Mouse (Mus musculus) stomach, embryonic 14.5 days (tissue): Measurements from ENCODE around the gene Cdyl2. TPM values are rescaled to one million over a fixed set of nuclear protein-coding genes. Genes with fewer than 3 reads are reported as not detected.

ENCODE experiments used
- ATAC-seq: fragments of 200-750 bp; cut with Nextera tagmentation; 2 replicates; pipeline ENCODE4 v1.8.0; 2017; ENCODE audit warnings: low read depth, moderate TSS enrichment; ENCODE audit not compliant: insufficient number of reproducible peaks, insufficient read depth, low FRiP score
- H3K27ac ChIP-seq: fragments of 300-500 bp; sonication (generic); 2 replicates; pipeline ENCODE4 v1.5.1; 2014; ENCODE audit warnings: mild to moderate bottlenecking, low read length, moderate library complexity, mixed read lengths
- H3K27me3 ChIP-seq: fragments of 300-500 bp; sonication (generic); 2 replicates; pipeline ENCODE4 v1.6.1; 2014; ENCODE audit warnings: low read length, control low read depth, mixed read lengths; ENCODE audit not compliant: control insufficient read depth, insufficient read depth
- H3K36me3 ChIP-seq: fragments of 300-500 bp; sonication (generic); 2 replicates; pipeline ENCODE4 v1.6.1; 2014; ENCODE audit warnings: mild to moderate bottlenecking, control low read depth, low read length, moderate library complexity, mixed read lengths; ENCODE audit not compliant: control insufficient read depth, insufficient read depth
- H3K4me1 ChIP-seq: fragments of 300-500 bp; sonication (generic); 2 replicates; pipeline ENCODE4 v1.6.1; 2014; ENCODE audit warnings: low read length, control low read depth, mixed read lengths; ENCODE audit not compliant: control insufficient read depth, insufficient read depth
- H3K4me2 ChIP-seq: fragments of 300-500 bp; sonication (generic); replicated peaks from 2 replicates; pipeline ENCODE4 v1.6.1; 2014; ENCODE audit warnings: low read depth, low read length, control low read depth
- H3K4me3 ChIP-seq: fragments of 300-500 bp; sonication (generic); 2 replicates; pipeline ENCODE4 v1.5.1; 2014; ENCODE audit warnings: low read depth, low read length, control low read depth
- H3K9ac ChIP-seq: fragments of 300-500 bp; sonication (generic); replicated peaks from 2 replicates; pipeline ENCODE4 v1.6.1; 2014; ENCODE audit warnings: low read depth, mild to moderate bottlenecking, control low read depth, low read length, moderate library complexity, mixed read lengths
- H3K9me3 ChIP-seq: fragments of 300-500 bp; sonication (generic); 2 replicates; pipeline ENCODE4 v1.6.1; 2016; ENCODE audit warnings: low read depth, low read length, control low read depth; ENCODE audit not compliant: control insufficient read depth
- WGBS: fragments of 180-500 bp; shearing (Covaris S2); extraction: QIAGEN DNeasy Blood & Tissue Kit; methylation state at CpG from one replicate; pipeline ENCODE4 v1.1.7; 2014; 5-methylcytosine and 5-hydroxymethylcytosine counted together
- polyA plus RNA-seq: library from polyadenylated mRNA; unstranded; fragments of >200 nt; fragmentation: Nextera tagmentation; extraction: Ambion mirVana; gene quantifications from 2 replicates; pipeline ENCODE4 v1.2.1, GENCODE M21; 2014

The Cdyl2 gene
- polyA plus RNA-seq, 1 experiment from 2014 or later = 7.5 TPM

DNA sequence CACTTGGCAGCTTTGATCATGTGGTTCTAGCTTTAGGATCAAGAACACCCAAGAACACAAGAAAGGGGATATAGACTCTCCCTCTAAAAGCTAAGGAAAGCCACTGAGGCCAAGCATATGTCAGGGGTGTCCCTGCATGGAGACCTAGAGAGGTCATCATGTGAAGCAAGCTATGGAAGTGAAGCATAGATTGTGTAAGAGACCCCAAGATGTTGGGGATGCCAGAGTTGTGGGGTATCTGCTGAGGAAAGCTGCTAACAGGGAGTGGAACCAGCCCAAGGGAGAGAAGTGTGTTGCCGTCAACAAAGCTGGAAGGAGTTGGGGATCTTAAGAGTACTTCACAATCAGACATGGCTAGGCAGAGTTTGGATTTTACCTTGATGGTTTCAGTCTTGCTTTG lies 7.9 kb upstream of the Cdyl2 start:
- Histone ChIP-seq H3K9ac (no peak overlapping the region), H3K4me3 (no peak overlapping the region), H3K9me3 (0 out of 2 replicates have a peak, but pooled peaks cover 3% of the 10 kb centered on the region), H3K4me2 (no peak overlapping the region), H3K27me3 (no peaks in the 10 kb centered on the region), H3K27ac (no peak overlapping the region), H3K36me3 (no peaks in the 10 kb centered on the region), H3K4me1 (no peaks in the 10 kb centered on the region)
- WGBS = 71% methylated on average over 1 of the region's 1 CpGs
- ATAC-seq = no peak

- H3K4me1 ChIP-seq = no peaks in the 10 kb centered on the region
- H3K27ac ChIP-seq = no peak overlapping the region
- H3K4me2 ChIP-seq = no peak overlapping the region
- H3K4me3 ChIP-seq = no peak overlapping the region
- H3K27me3 ChIP-seq = no peaks in the 10 kb centered on the region
- ATAC-seq = no peak
- H3K9me3 ChIP-seq = 0 out of 2 replicates have a peak, but pooled peaks cover 3% of the 10 kb centered on the region
- H3K9ac ChIP-seq = no peak overlapping the region
- 53% methylated on average over 5 of the region's 5 CpGs for WGBS
- no peaks in the 10 kb centered on the region for H3K36me3 ChIP-seq
Measured at GRCm38 (mm10) chr8:116735306-116735705, 2.5 kb upstream of the Cdyl2 start.

DNA sequence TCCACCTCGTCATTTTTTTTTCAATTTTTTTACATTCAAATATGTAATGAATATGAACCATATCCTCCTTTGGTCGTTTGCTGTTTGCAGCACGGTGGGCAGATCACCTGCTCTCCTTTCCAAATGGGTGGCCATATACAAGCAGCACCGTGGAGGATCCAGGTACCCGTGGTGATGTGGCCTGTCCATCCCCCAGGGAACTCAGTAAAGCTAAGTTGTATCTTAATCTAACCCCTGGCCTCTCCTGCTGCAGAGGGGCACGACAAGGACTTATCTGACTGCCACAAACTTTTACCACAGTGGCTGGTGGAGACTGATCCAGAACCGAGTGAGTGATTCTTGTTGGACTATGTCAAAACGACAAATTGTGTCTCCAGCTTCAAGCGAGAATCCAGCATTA lies 1.4 kb upstream of the Cdyl2 start:
- H3K27me3 ChIP-seq = no peaks in the 10 kb centered on the region
- no peaks in the 10 kb centered on the region for H3K36me3 ChIP-seq
- H3K9ac ChIP-seq = no peak overlapping the region
- no peak overlapping the region for H3K4me3 ChIP-seq
- no peak for ATAC-seq
- no peaks in the 10 kb centered on the region for H3K4me1 ChIP-seq
- no peak overlapping the region for H3K27ac ChIP-seq
- H3K4me2 ChIP-seq = no peak overlapping the region
- 50% methylated on average over 9 of the region's 9 CpGs for WGBS
- no peaks in the 10 kb centered on the region for H3K9me3 ChIP-seq

DNA sequence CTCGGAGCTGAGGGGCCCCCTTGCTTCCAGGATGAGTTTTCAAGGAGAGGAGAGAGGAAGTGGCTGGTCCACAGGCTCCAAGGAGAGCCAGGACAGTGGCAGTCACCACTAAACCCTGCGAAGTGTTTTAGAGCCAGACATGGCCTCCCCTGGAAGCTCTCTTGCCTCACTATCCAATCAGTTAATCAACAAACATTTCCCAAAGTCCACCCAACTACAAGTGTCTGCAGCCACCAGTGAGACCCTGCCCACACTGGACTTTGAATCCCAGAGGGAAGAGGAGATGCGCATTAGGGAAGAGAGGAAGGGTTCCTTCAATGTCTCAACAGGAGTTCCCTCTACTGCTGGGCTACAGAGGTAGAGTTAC lies 840 bp upstream of the Cdyl2 start:
- Histone ChIP-seq H3K4me3 (peak overlapping the region; percentile 85), H3K27ac (no peak overlapping the region), H3K4me2 (peak overlapping the region; percentile 75), H3K36me3 (no peaks in the 10 kb centered on the region), H3K9ac (peak overlapping the region; percentile 58; the same call in 1 of the 2 replicates), H3K4me1 (no peaks in the 10 kb centered on the region), H3K9me3 (no peaks in the 10 kb centered on the region), H3K27me3 (no peaks in the 10 kb centered on the region)
- no peak for ATAC-seq
- 31% methylated on average over 3 of the region's 3 CpGs for WGBS

DNA sequence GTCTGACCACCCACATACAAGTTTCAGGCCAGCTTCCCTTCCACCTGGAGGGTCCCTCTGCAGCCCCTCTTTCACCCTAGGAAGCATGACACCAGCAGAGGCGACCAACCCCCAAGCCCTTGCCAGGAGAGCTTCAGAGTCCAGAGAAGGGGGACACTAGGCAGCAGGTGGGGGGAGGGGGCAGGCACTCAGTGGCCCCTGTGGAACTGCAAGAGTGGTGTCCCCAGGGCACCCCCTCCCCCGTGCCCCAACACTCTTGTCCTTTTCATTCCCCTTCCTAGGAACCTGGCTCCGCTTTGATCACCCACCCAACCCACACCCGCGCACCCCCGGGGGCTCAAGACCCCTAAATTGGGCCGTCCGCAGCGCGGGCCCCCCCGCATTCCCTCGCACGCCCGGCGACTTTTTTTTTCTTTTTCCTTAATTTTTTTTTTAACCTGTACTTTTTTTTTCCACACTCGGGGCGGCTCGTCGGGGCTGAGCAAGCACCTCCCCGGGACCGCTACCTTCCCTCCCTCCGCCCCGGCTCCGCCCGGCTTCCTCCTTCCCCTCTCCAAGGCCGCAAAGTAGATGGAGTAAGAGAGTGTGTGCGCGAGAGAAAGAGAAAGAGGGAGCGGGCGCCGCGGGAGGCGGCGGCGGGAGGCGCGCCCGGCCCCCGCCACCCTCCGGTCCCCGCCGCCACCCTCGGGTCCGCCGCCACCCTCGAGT lies 661 bp downstream of the Cdyl2 start:
- H3K36me3 ChIP-seq = no peaks in the 10 kb centered on the region
- no peaks in the 10 kb centered on the region for H3K9me3 ChIP-seq
- H3K4me2 ChIP-seq = peak overlapping the region; percentile 75
- H3K4me1 ChIP-seq = no peaks in the 10 kb centered on the region
- WGBS = 2% methylated on average over 25 of the region's 46 CpGs
- peak overlapping the region; percentile 58 for H3K9ac ChIP-seq
- H3K27me3 ChIP-seq = no peaks in the 10 kb centered on the region
- ATAC-seq = peak; percentile 64
- H3K27ac ChIP-seq = peak overlapping the region; percentile 74; the same call in 1 of the 2 replicates
- H3K4me3 ChIP-seq = peak overlapping the region; percentile 85

DNA sequence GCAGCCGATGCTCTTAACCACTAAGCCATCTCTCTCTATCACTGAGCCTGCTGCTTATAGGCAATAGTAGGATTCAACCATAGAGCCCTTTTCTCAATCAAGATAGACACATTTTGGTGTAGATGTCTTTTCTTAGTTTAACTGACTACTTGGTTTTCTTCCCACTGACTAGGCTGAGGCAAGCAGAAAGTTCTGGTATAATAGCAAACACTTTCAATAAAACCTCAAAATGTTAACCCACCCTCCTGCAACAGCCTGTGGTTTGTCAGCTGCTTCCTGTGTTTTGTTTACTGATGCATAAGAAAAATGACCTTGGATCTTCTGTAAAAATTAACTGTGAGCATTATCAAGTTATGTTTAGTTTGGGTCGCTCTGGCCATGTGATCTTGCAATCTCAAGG lies 11.3 kb downstream of the Cdyl2 start:
- Histone ChIP-seq H3K4me2 (no peak overlapping the region), H3K4me3 (no peak overlapping the region), H3K4me1 (no peaks in the 10 kb centered on the region), H3K9me3 (peaks cover 12% of the 10 kb centered on the region; the same call in 1 of the 2 replicates), H3K27me3 (no peaks in the 10 kb centered on the region), H3K36me3 (no peaks in the 10 kb centered on the region), H3K27ac (no peak overlapping the region), H3K9ac (no peak overlapping the region)
- no peak for ATAC-seq
- 88% methylated on average over 2 of the region's 2 CpGs for WGBS

DNA sequence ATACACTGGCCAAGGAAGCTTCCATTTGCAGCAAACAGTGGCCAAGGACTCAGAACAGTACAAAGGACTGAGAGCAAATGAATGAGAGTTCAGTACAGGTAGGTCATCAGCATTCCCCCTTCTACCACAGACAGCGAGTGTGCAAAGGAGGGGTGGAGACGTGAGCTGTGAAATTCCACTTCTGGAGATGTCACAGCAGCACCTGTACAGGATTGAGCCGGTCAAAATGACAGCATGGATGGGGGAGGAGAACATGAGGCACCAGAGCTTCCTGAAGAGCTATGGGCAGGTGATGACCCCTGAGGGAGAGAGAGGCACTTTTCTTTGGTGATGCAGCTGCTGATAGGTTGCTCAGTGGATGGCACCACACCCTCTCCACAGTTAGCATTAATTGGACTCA lies 25.3 kb downstream of the Cdyl2 start:
- H3K9me3 ChIP-seq = peaks cover 3% of the 10 kb centered on the region; the same call in 1 of the 2 replicates
- ATAC-seq = no peak
- H3K9ac ChIP-seq = no peak overlapping the region
- H3K36me3 ChIP-seq = no peaks in the 10 kb centered on the region
- no peak overlapping the region for H3K4me3 ChIP-seq
- H3K27me3 ChIP-seq = no peaks in the 10 kb centered on the region
- 72% methylated on average over 3 of the region's 3 CpGs for WGBS
- H3K27ac ChIP-seq = no peak overlapping the region
- no peak overlapping the region for H3K4me2 ChIP-seq
- no peaks in the 10 kb centered on the region for H3K4me1 ChIP-seq

DNA sequence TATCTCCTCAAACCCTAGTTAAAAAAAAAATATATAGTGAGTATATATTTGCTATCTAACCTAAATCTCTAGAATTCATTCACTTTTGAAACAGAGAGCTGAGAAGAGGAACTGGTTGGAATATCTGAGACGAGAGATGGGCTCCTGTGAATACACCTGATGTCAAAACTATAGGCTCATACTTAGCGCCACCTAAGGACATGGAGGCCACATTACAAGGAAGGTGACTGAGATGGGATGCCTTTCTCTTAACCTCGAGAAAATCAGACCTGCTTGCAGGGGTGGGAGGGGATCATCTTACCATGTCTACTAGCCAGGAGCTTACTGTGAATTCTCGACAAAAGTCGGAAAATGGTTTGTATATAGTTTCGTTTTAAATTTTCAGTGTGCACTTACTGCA lies 30.3 kb downstream of the Cdyl2 start:
- Histone ChIP-seq H3K27me3 (no peaks in the 10 kb centered on the region), H3K9ac (no peak overlapping the region), H3K4me1 (no peaks in the 10 kb centered on the region), H3K4me2 (no peak overlapping the region), H3K9me3 (no peaks in the 10 kb centered on the region; the same call in 1 of the 2 replicates), H3K27ac (no peak overlapping the region), H3K4me3 (no peak overlapping the region), H3K36me3 (no peaks in the 10 kb centered on the region)
- 82% methylated on average over 6 of the region's 6 CpGs for WGBS
- ATAC-seq = no peak

DNA sequence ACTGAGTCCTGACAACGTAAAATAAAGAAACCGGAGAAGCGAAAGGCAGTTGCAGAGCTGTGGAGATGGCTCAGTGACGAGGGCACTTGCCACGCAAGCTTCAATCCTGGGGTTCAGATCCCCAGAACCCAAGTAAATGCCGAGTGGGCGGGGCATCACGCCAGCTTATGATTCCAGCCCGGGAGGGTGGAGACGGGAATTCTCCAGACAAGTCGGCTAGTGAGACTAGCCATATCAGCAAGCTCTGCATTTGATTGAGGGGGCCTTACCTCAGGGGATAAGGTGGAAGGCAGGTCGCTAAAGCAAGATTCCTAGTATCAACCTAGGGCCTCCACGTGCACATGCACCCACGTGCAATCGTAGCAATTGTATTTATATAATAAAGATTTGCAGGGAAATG lies 39.9 kb downstream of the Cdyl2 start:
- ATAC-seq = no peak
- H3K9me3 ChIP-seq = no peaks in the 10 kb centered on the region
- H3K27ac ChIP-seq = no peak overlapping the region
- H3K4me3 ChIP-seq = no peak overlapping the region
- no peak overlapping the region for H3K9ac ChIP-seq
- no peak overlapping the region for H3K4me2 ChIP-seq
- no peaks in the 10 kb centered on the region for H3K4me1 ChIP-seq
- WGBS = 74% methylated on average over 15 of the region's 15 CpGs
- H3K36me3 ChIP-seq = no peaks in the 10 kb centered on the region
- no peaks in the 10 kb centered on the region for H3K27me3 ChIP-seq
